Mouse (Mus musculus): ENCODE results near the gene Nkd2.

Nkd2 gene

GRCm38 (mm10) chr13:73847465-73847836, at the start of gene Nkd2:
Gene Nkd2, minus strand, starts transcription at chr13:73847631.
- peak; percentile 66 for DNase-seq (ENCODE audit: low read depth)

GRCm38 (mm10) chr13:73892493-73893178, 45.2 kb upstream of the Nkd2 start:
- no peak for DNase-seq (ENCODE audit: low read depth)

- DNase-seq (ENCODE audit: low read depth), result no peak
These were observed 40.0 kb upstream of the Nkd2 start for GRCm38 (mm10) chr13:73887415-73887874.

- no peak for DNase-seq (ENCODE audit: low read depth)
These were observed 39.2 kb upstream of the Nkd2 start for GRCm38 (mm10) chr13:73886601-73887000.

GRCm38 (mm10) chr13:73886066-73886465, 38.6 kb upstream of the Nkd2 start:
- DNase-seq (ENCODE audit: low read depth), result no peak

GRCm38 (mm10) chr13:73885656-73886055, 38.2 kb upstream of the Nkd2 start:
- DNase-seq (ENCODE audit: low read depth), result no peak

- DNase-seq (ENCODE audit: low read depth), result no peak
These were observed 33.9 kb upstream of the Nkd2 start for GRCm38 (mm10) chr13:73881347-73881746.

GRCm38 (mm10) chr13:73879824-73880223, 32.4 kb upstream of the Nkd2 start:
- peak; percentile 30 for DNase-seq (ENCODE audit: low read depth)

- DNase-seq (ENCODE audit: low read depth), result no peak
These were observed 24.7 kb upstream of the Nkd2 start for GRCm38 (mm10) chr13:73872159-73872558.

GRCm38 (mm10) chr13:73846589-73847464, 604 bp downstream of the Nkd2 start:
- DNase-seq (ENCODE audit: low read depth), result no peak

- DNase-seq (ENCODE audit: low read depth), result no peak
These were observed 4.7 kb downstream of the Nkd2 start for GRCm38 (mm10) chr13:73842696-73843095.

GRCm38 (mm10) chr13:73839740-73840139, 7.7 kb downstream of the Nkd2 start:
- DNase-seq (ENCODE audit: low read depth), result no peak

GRCm38 (mm10) chr13:73839137-73839548, 8.3 kb downstream of the Nkd2 start:
- DNase-seq (ENCODE audit: low read depth), result no peak

GRCm38 (mm10) chr13:73837708-73838107, 9.7 kb downstream of the Nkd2 start:
- no peak for DNase-seq (ENCODE audit: low read depth)

GRCm38 (mm10) chr13:73836491-73836890, 10.9 kb downstream of the Nkd2 start:
- DNase-seq (ENCODE audit: low read depth), result no peak

GRCm38 (mm10) chr13:73835791-73836190, 11.6 kb downstream of the Nkd2 start:
- DNase-seq (ENCODE audit: low read depth), result no peak

- no peak for DNase-seq (ENCODE audit: low read depth)
These were observed 13.6 kb downstream of the Nkd2 start for GRCm38 (mm10) chr13:73833809-73834208.

GRCm38 (mm10) chr13:73831486-73831885, 15.9 kb downstream of the Nkd2 start:
- peak; percentile 47 for DNase-seq (ENCODE audit: low read depth)

- DNase-seq (ENCODE audit: low read depth), result no peak
These were observed 20.2 kb downstream of the Nkd2 start for GRCm38 (mm10) chr13:73827243-73827642.

GRCm38 (mm10) chr13:73823711-73824110, 23.7 kb downstream of the Nkd2 start:
- no peak for DNase-seq (ENCODE audit: low read depth)

GRCm38 (mm10) chr13:73822187-73822800, 25.1 kb downstream of the Nkd2 start:
- DNase-seq (ENCODE audit: low read depth), result peak; percentile 47

- no peak for DNase-seq (ENCODE audit: low read depth)
These were observed 26.2 kb downstream of the Nkd2 start for GRCm38 (mm10) chr13:73821251-73821650.

- DNase-seq (ENCODE audit: low read depth), result no peak
These were observed 28.5 kb downstream of the Nkd2 start for GRCm38 (mm10) chr13:73818921-73819320.
